Mouse (Mus musculus) thymus, adult 2 months (tissue): ENCODE measurements around the gene Nav3. TPM values are rescaled to one million over a fixed set of nuclear protein-coding genes. Genes with fewer than 3 reads are reported as not detected.

ENCODE experiments used
- DNase-seq: peaks from one replicate; pipeline ENCODE4 v3.0.0; 2021
- H3K27ac ChIP-seq: fragments of 200-500 bp; 2 replicates; pipeline ENCODE4 v1.5.1; 2012; ENCODE audit warnings: low read length, control low read depth; ENCODE audit not compliant: control insufficient read depth, insufficient read depth
- H3K27me3 ChIP-seq: fragments of 200-500 bp; 2 replicates; pipeline ENCODE4 v1.6.1; 2012; ENCODE audit warnings: mild to moderate bottlenecking, low read length, moderate library complexity, mixed read lengths; ENCODE audit not compliant: control insufficient read depth, insufficient read depth
- H3K36me3 ChIP-seq: fragments of 200-500 bp; 2 replicates; pipeline ENCODE4 v1.6.1; 2012; ENCODE audit warnings: mild to moderate bottlenecking, low read length, moderate library complexity; ENCODE audit not compliant: control insufficient read depth, insufficient read depth
- H3K4me1 ChIP-seq: fragments of 200-500 bp; replicated peaks from 2 replicates; pipeline ENCODE4 v1.6.1; 2012; ENCODE audit warnings: low read length; ENCODE audit not compliant: control insufficient read depth, insufficient read depth
- H3K4me3 ChIP-seq: fragments of 200-500 bp; 2 replicates; pipeline ENCODE4 v1.5.1; 2012; ENCODE audit warnings: mild to moderate bottlenecking, low read length, control low read depth, moderate library complexity; ENCODE audit not compliant: control insufficient read depth, insufficient read depth
- CTCF ChIP-seq: fragments of 200-500 bp; IDR thresholded peaks from 2 replicates; pipeline ENCODE4 v1.5.1; 2012; ENCODE audit warnings: mild to moderate bottlenecking, control low read depth, low read length, moderate library complexity, borderline replicate concordance; ENCODE audit not compliant: control insufficient read depth, poor library complexity, insufficient read depth; ENCODE audit errors: extremely low read depth
- POLR2A ChIP-seq: fragments of 200-500 bp; IDR thresholded peaks from 2 replicates; pipeline ENCODE4 v1.6.1; 2012; ENCODE audit warnings: mild to moderate bottlenecking, low read length, control low read depth, moderate library complexity; ENCODE audit not compliant: control insufficient read depth, poor library complexity, insufficient read depth; ENCODE audit errors: extremely low read depth
- WGBS: fragments of 180-500 bp; shearing (Covaris S2); methylation state at CpG from one replicate; pipeline ENCODE4 v1.1.7; 2018; 5-methylcytosine and 5-hydroxymethylcytosine counted together
- polyA plus RNA-seq: library from polyadenylated mRNA; depleted of rRNA; stranded (reverse); fragments of >200 nt; gene quantifications from 2 replicates; pipeline ENCODE4 v1.2.3, GENCODE M21; 2012

The Nav3 gene
- polyA plus RNA-seq, 1 experiment: 0.46 TPM

DNA sequence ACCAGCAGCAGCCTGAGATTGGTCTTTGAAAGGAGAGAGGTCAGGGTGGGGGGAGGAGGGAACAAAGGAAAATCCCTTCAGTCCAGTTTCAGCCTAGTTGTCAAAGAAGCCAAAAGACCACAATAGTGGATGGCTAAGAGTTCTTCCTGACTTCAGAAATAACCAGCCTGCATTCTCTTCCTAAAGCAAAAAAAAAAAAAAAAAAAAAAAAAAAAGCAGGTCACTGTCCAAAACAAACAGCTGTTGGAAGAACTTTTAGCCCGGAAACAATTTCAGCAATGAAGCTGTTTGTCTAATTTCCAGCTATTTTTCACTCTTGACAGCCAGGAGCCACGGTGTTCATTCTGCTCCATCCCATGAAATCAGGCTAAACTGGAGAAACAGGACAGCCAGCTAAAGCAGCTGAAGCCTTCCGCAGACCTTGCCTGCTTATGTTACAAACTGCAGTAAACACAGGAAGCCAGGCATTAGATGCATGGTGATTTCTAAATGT lies 455.2 kb downstream of the Nav3 start:
- Histone ChIP-seq H3K27me3 (no peaks in the 10 kb centered on the region), H3K4me3 (no peak overlapping the region), H3K36me3 (no peaks in the 10 kb centered on the region), H3K4me1 (no peaks in the 10 kb centered on the region), H3K27ac (no peak overlapping the region)
- no peak for DNase-seq
- TF ChIP-seq CTCF (no peak), POLR2A (no peak)
- 58% methylated on average over 3 of the region's 3 CpGs for WGBS

DNA sequence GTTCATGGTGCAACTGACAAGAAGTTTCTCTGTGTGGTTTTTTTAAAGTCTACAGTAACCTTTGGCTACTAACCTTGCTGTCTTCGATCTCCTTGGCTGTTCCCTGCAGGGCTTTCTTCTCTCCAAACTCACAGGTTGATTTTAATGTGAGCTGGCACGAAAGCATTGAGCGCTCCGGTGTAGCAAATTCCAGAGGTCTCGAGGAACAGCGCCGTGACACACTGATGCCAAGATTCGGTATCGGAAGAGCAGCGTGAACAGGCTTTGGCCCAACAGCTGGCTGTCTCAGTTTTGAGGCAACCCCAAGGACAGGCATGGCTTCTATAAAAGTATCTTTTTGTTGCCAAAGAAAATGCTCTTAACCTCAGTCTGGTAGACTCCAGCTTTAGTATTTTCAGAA lies 456.1 kb downstream of the Nav3 start:
- 91% methylated on average over 10 of the region's 10 CpGs for WGBS
- no peak for DNase-seq
- no peak overlapping the region for H3K27ac ChIP-seq
- no peak overlapping the region for H3K4me3 ChIP-seq
- TF ChIP-seq POLR2A (no peak), CTCF (no peak)
- no peaks in the 10 kb centered on the region for H3K4me1 ChIP-seq
- no peaks in the 10 kb centered on the region for H3K27me3 ChIP-seq
- H3K36me3 ChIP-seq: no peaks in the 10 kb centered on the region

DNA sequence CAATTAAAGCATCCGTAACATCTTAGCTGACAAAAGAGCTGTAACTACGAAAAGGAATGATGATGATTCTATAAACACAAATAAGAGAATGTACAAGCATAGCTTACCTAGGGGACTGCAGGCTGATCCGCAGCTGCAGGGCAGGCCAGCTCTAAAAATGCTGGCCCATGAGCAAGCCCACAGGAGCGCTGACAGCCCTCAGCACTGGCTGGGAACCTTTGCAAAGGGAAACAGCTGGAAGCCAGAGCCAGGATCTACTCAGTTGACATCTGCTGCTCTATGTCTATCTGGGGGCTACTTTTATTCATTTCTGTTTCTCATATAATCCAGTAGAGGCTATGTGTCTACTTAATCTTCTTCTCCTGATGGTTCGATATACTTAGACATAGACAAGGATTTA lies 461.7 kb downstream of the Nav3 start:
- Histone ChIP-seq H3K4me3 (no peak overlapping the region), H3K36me3 (no peaks in the 10 kb centered on the region), H3K4me1 (no peaks in the 10 kb centered on the region), H3K27ac (no peak overlapping the region), H3K27me3 (no peaks in the 10 kb centered on the region)
- no peak for TF ChIP-seq POLR2A
- no peak for TF ChIP-seq CTCF
- DNase-seq: no peak
- 93% methylated on average over 5 of the region's 5 CpGs for WGBS

DNA sequence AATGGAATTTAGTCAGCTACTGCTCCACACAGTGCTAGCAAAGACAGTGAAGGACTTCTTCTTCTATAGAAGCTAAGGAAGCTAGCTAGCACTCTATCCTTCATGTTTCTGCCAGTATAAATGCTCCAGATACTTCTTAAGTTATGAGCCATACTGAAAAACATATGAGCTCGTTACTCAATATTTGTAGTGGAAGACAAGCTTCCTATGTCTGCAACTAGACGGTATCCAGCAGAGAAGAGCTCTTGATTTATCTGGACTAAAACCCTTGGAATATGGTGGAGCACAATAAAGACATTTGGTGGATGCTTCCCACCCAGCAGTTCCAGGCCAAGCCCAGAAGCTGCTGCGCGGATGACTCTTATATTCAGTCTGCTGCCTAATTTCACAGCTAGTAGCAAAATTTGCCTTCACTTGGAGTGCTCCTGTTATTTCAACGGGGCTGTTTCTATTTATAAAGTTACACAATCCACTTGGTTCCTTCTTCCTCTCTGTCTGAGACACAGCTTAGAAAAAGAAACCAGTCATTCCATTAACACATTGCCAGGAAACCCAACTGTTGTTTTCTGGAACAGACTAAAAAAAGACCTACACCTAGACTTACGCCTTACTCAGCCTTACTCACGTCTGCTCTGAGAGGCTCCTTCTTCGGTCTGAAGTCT lies 470.0 kb downstream of the Nav3 start:
- no peak overlapping the region for H3K27ac ChIP-seq
- WGBS: 30% methylated on average over 8 of the region's 8 CpGs

DNA sequence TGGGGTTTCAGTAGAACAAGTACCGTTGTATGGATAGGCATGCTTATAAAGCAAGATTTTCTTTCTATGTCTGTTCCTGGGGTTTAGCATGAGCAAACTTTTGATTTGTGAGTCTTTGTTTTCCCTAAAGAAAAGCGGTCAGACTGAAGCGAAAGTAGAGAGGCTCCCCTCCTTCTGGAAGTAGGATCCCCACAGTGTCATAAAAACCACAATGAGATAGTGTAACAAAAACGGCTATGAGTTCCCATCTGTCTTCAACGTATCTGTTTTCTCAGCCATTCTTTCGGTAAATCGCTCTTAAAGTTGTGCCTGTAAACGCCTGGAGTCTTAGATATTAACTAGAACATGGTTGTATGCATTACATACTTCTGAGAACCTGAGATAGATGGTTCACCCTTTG lies 479.7 kb downstream of the Nav3 start:
- no peaks in the 10 kb centered on the region for H3K36me3 ChIP-seq
- WGBS: 60% methylated on average over 8 of the region's 8 CpGs
- no peaks in the 10 kb centered on the region for H3K27me3 ChIP-seq
- DNase-seq: no peak
- H3K4me1 ChIP-seq: no peaks in the 10 kb centered on the region
- TF ChIP-seq POLR2A: no peak
- no peak for TF ChIP-seq CTCF
- no peak overlapping the region for H3K4me3 ChIP-seq
- no peak overlapping the region for H3K27ac ChIP-seq

More for the DNA sequence above, 470.0 kb downstream of the Nav3 start:
- Histone ChIP-seq H3K4me1 (no peaks in the 10 kb centered on the region), H3K27me3 (no peaks in the 10 kb centered on the region), H3K4me3 (no peak overlapping the region), H3K36me3 (no peaks in the 10 kb centered on the region)
- TF ChIP-seq CTCF: no peak
- TF ChIP-seq POLR2A: no peak
- no peak for DNase-seq

DNA sequence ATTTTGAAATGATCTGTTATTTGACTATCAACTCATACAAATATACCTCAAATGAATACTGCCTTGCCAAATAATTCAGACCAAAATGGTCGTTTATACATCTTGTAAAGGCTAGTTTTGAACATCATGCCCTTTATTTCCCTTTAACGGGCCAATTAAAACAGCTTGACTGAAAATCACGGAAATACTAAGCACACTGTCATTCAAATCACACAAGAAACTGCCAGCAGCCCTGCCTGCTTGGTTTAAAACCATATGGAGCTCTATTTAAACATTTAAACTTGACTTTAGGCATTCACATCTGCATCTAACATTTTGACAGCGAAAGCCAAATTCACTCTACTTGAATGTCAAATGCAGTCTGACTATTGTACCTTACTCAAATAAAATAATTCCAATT lies 481.8 kb downstream of the Nav3 start:
- no peak overlapping the region for H3K4me3 ChIP-seq
- no peaks in the 10 kb centered on the region for H3K27me3 ChIP-seq
- 83% methylated on average over 4 of the region's 4 CpGs for WGBS
- TF ChIP-seq CTCF (no peak), POLR2A (no peak)
- H3K36me3 ChIP-seq: no peaks in the 10 kb centered on the region
- no peak for DNase-seq
- H3K4me1 ChIP-seq: no peaks in the 10 kb centered on the region
- no peak overlapping the region for H3K27ac ChIP-seq
